8 mouse cellular contexts compared by ENCODE assay signal in genomic region chr6:72345633-72346032, GRCm38 (mm10). TPM values are rescaled to one million over a fixed set of nuclear protein-coding genes. Genes with fewer than 3 reads are reported as not detected.
DNase-seq lines count a peak whose midpoint lies in the region; ATAC-seq and TF ChIP-seq lines count a peak whose summit lies in the region.

No protein-coding gene starts in this region.

- no peak for DNase-seq in heart, embryonic 10.5 days (ENCODE audit: low spot score)
- no peak for DNase-seq in heart, adult 11 months
- DNase-seq in MEL (ENCODE audit: low read depth, low spot score) = peak; percentile 77
- DNase-seq in right cerebral cortex, postnatal 14 days = no peak
- no peak for DNase-seq in right cerebral cortex, adult 2 months (ENCODE audit: low spot score in 2 of 2)
- no peak for DNase-seq in right cerebral cortex, postnatal 36 days (ENCODE audit: low spot score in 2 of 2)

- 47% methylated on average over 6 of the region's 6 CpGs for WGBS in heart, embryonic 10.5 days
- 13% methylated on average over 6 of the region's 6 CpGs for WGBS in liver, embryonic 16.5 days (ENCODE audit: insufficient replicate concordance)

- TF ChIP-seq EP300 in MEL (IDR thresholded peaks at IDR 0.05; ENCODE audit: low read depth in 1 of 2, low read length in 2 of 2) = no peak

- peak overlapping the region; percentile 95 for H3K4me3 ChIP-seq in heart, embryonic 10.5 days
- H3K4me3 ChIP-seq in MEL (ENCODE audit: control insufficient read depth in 1 of 2, insufficient read depth in 1 of 2, low read depth in 2 of 2, low read length in 2 of 2) = peak overlapping the region; percentile 22 to 74; a peak in 3 of 4 replicates
- peak overlapping the region; percentile 92 for H3K4me3 ChIP-seq in liver, embryonic 16.5 days (ENCODE audit: low read depth, low read length)

- H3K4me1 ChIP-seq in heart, embryonic 10.5 days = peaks cover 37% of the 10 kb centered on the region
- peaks cover 16 to 23% of the 10 kb centered on the region in 2 experiments for H3K4me1 ChIP-seq in MEL (ENCODE audit: control insufficient read depth in 1 of 2, insufficient read depth in 2 of 2, low read length in 2 of 2)
- H3K4me1 ChIP-seq in liver, embryonic 16.5 days (ENCODE audit: control insufficient read depth, low read depth, low read length) = peaks cover 46% of the 10 kb centered on the region

- peak; percentile 34 for ATAC-seq in granulocyte monocyte progenitor cell, adult 5-6 weeks (replicated peaks; ENCODE audit: poor library complexity, severe bottlenecking)
- ATAC-seq in liver, embryonic 16.5 days (ENCODE audit: low read depth) = no peak

- H3K27me3 ChIP-seq in heart, embryonic 10.5 days (ENCODE audit: insufficient read depth, poor library complexity, severe bottlenecking) = no peaks in the 10 kb centered on the region
- no peaks in the 10 kb centered on the region for H3K27me3 ChIP-seq in MEL (ENCODE audit: control insufficient read depth in 1 of 2, insufficient read depth in 2 of 2, low read length in 2 of 2)
- H3K27me3 ChIP-seq in liver, embryonic 16.5 days (ENCODE audit: control insufficient read depth, insufficient read depth, low read depth, low read length) = no peaks in the 10 kb centered on the region

- no peaks in the 10 kb centered on the region for H3K9me3 ChIP-seq in heart, embryonic 10.5 days
- H3K9me3 ChIP-seq in MEL (replicated peaks; ENCODE audit: insufficient read depth, low read length) = no peaks in the 10 kb centered on the region
- H3K9me3 ChIP-seq in liver, embryonic 16.5 days (replicated peaks; ENCODE audit: control insufficient read depth, low read length) = no peaks in the 10 kb centered on the region

- H3K9ac ChIP-seq in MEL (ENCODE audit: control insufficient read depth, low read depth, low read length, poor library complexity, severe bottlenecking) = peak overlapping the region; percentile 99
- H3K9ac ChIP-seq in liver, embryonic 16.5 days (ENCODE audit: low read depth, low read length) = peak overlapping the region; percentile 95

- H3K4me2 ChIP-seq in liver, embryonic 16.5 days (ENCODE audit: low read depth, low read length) = peak overlapping the region; percentile 97

- peaks cover 55% of the 10 kb centered on the region for H3K79me2 ChIP-seq in MEL (ENCODE audit: control insufficient read depth, insufficient read depth, low read length, poor library complexity)

- H3K27ac ChIP-seq in heart, embryonic 10.5 days = peak overlapping the region; percentile 97
- H3K27ac ChIP-seq in MEL (ENCODE audit: control insufficient read depth, low read depth, low read length) = peak overlapping the region; percentile 97
- H3K27ac ChIP-seq in liver, embryonic 16.5 days (ENCODE audit: low read length) = peak overlapping the region; percentile 94

- no peak for TF ChIP-seq CTCF in MEL (IDR thresholded peaks at IDR 0.05 in 2 of 3, conservative IDR thresholded peaks at IDR 0.05 in 1 of 3; ENCODE audit: control insufficient read depth in 1 of 3, insufficient read depth in 1 of 3, low read depth in 2 of 3, low read length in 3 of 3, poor library complexity in 1 of 3, severe bottlenecking in 1 of 3)

- H3K36me3 ChIP-seq in heart, embryonic 10.5 days = peaks cover 39% of the 10 kb centered on the region
- H3K36me3 ChIP-seq in MEL (ENCODE audit: control insufficient read depth in 1 of 2, insufficient read depth in 2 of 2, low read length in 2 of 2) = peaks cover 0 to 31% of the 10 kb centered on the region in 2 experiments; a peak in 2 of 4 replicates
- peaks cover 7% of the 10 kb centered on the region for H3K36me3 ChIP-seq in liver, embryonic 16.5 days (ENCODE audit: control insufficient read depth, insufficient read depth)

- TF ChIP-seq RAD21 in MEL (IDR thresholded peaks at IDR 0.05; ENCODE audit: low read depth, low read length) = no peak

- no peak for TF ChIP-seq POLR2A in MEL (IDR thresholded peaks at IDR 0.05; ENCODE audit: control insufficient read depth in 1 of 2, insufficient read depth in 1 of 2, low read depth in 1 of 2, low read length in 2 of 2, poor library complexity in 1 of 2)

TF ChIP-seq in MEL, 35 proteins besides CTCF, POLR2A, EP300 and RAD21:
- TF ChIP-seq ZMIZ1 (IDR thresholded peaks at IDR 0.05; ENCODE audit: low read depth, low read length) (no peak), HCFC1 (IDR thresholded peaks at IDR 0.05; ENCODE audit: low read depth, low read length) (no peak), CHD1 (IDR thresholded peaks at IDR 0.05; ENCODE audit: low read depth, low read length) (no peak), ZKSCAN1 (IDR thresholded peaks at IDR 0.05; ENCODE audit: low read depth, low read length) (no peak), NRF1 (IDR thresholded peaks at IDR 0.05; ENCODE audit: insufficient read depth, low read depth, low read length, poor library complexity, severe bottlenecking) (no peak), POLR2AphosphoS2 (IDR thresholded peaks at IDR 0.05; ENCODE audit: low read length) (no peak), ZNF384 (IDR thresholded peaks at IDR 0.05; ENCODE audit: low read depth, low read length) (no peak), MAX (IDR thresholded peaks at IDR 0.05; ENCODE audit: low read length) (peak; percentile 71), NELFE (IDR thresholded peaks at IDR 0.05; ENCODE audit: low read depth, low read length) (no peak), MXI1 (IDR thresholded peaks at IDR 0.05; ENCODE audit: low read depth, low read length) (peak; percentile 44), JUND (IDR thresholded peaks at IDR 0.05; ENCODE audit: low read depth, low read length) (no peak), MYC (IDR thresholded peaks at IDR 0.05; ENCODE audit: low read depth, low read length) (peak; percentile 92), CHD2 (IDR thresholded peaks at IDR 0.05; ENCODE audit: low read length) (no peak), SIN3A (IDR thresholded peaks at IDR 0.05; ENCODE audit: low read length) (no peak; the same call in 1 of the 2 replicates), SMC3 (IDR thresholded peaks at IDR 0.05; ENCODE audit: low read depth, low read length) (no peak)

RNA-seq across cellular contexts. Expression of gene Usp39, which starts 0.6 kb away (rescaled TPM):
- polyA plus RNA-seq in heart, embryonic 10.5 days (2016; fragmentation: Nextera tagmentation; extraction: Ambion mirVana) = 43.5 and 53.9 TPM in 2 replicates
- total RNA-seq in MEL (2012; rRNA removed) = 106 and 113 TPM in 2 replicates
- polyA plus RNA-seq in MEL (2012; ENCODE audit: insufficient read depth in 1 of 2, insufficient read length in 2 of 2, low read depth in 1 of 2, low replicate concordance in 2 of 2, missing spikeins in 1 of 2) = 100 to 1,000 TPM in 1 of 2 experiments, not detected in 1; 103 TPM
- 37.8 and 71.8 TPM in 2 replicates for total RNA-seq in granulocyte monocyte progenitor cell, adult 5-6 weeks (2014; fragmentation: Nextera tagmentation)
- total RNA-seq in granulocyte monocyte progenitor cell, adult 5-6 weeks (2017) = 104 and 123 TPM in 2 replicates
- 32.6 and 33.2 TPM in 2 replicates for polyA plus RNA-seq in liver, embryonic 16.5 days (2015; fragmentation: Nextera tagmentation; extraction: Ambion mirVana)

RNA-seq across cellular contexts. Expression of gene 0610030E20Rik, which starts 1.5 kb away (rescaled TPM):
- 17.3 and 24.9 TPM in 2 replicates for polyA plus RNA-seq in heart, embryonic 10.5 days (2016; fragmentation: Nextera tagmentation; extraction: Ambion mirVana)
- total RNA-seq in MEL (2012; rRNA removed) = 13.8 and 14.2 TPM in 2 replicates
- 10 to 100 TPM in 1 of 2 experiments, not detected in 1; 28.5 TPM for polyA plus RNA-seq in MEL (2012; ENCODE audit: insufficient read depth in 1 of 2, insufficient read length in 2 of 2, low read depth in 1 of 2, low replicate concordance in 2 of 2, missing spikeins in 1 of 2)
- total RNA-seq in granulocyte monocyte progenitor cell, adult 5-6 weeks (2014; fragmentation: Nextera tagmentation) = 24.9 and 34.0 TPM in 2 replicates
- total RNA-seq in granulocyte monocyte progenitor cell, adult 5-6 weeks (2017) = 17.2 and 17.6 TPM in 2 replicates
- polyA plus RNA-seq in liver, embryonic 16.5 days (2015; fragmentation: Nextera tagmentation; extraction: Ambion mirVana) = 11.8 and 14.1 TPM in 2 replicates

RNA-seq across cellular contexts. Expression of gene Tmem150a, which starts 9.6 kb away (rescaled TPM):
- 15.7 and 24.9 TPM in 2 replicates for polyA plus RNA-seq in heart, embryonic 10.5 days (2016; fragmentation: Nextera tagmentation; extraction: Ambion mirVana)
- 0.15 and 0.16 TPM in 2 replicates for total RNA-seq in MEL (2012; rRNA removed)
- polyA plus RNA-seq in MEL (2012; ENCODE audit: insufficient read depth in 1 of 2, insufficient read length in 2 of 2, low read depth in 1 of 2, low replicate concordance in 2 of 2, missing spikeins in 1 of 2) = 1 to 10 TPM in 1 of 2 experiments, not detected in 1; 2.5 TPM
- 0.73 and 7.4 TPM in 2 replicates for total RNA-seq in granulocyte monocyte progenitor cell, adult 5-6 weeks (2014; fragmentation: Nextera tagmentation)
- 0.09 TPM in 1 of 2 replicates, not detected in the other for total RNA-seq in granulocyte monocyte progenitor cell, adult 5-6 weeks (2017)
- polyA plus RNA-seq in liver, embryonic 16.5 days (2015; fragmentation: Nextera tagmentation; extraction: Ambion mirVana) = 54.4 and 59.7 TPM in 2 replicates

RNA-seq across cellular contexts. Expression of gene Rnf181, which starts 21.1 kb away (rescaled TPM):
- 119 and 127 TPM in 2 replicates for polyA plus RNA-seq in heart, embryonic 10.5 days (2016; fragmentation: Nextera tagmentation; extraction: Ambion mirVana)
- total RNA-seq in MEL (2012; rRNA removed) = 47.2 and 50.7 TPM in 2 replicates
- polyA plus RNA-seq in MEL (2012; ENCODE audit: insufficient read depth in 1 of 2, insufficient read length in 2 of 2, low read depth in 1 of 2, low replicate concordance in 2 of 2, missing spikeins in 1 of 2) = 100 to 1,000 TPM; 107 to 268 TPM
- 81.5 and 83.1 TPM in 2 replicates for total RNA-seq in granulocyte monocyte progenitor cell, adult 5-6 weeks (2014; fragmentation: Nextera tagmentation)
- 48.6 and 54.3 TPM in 2 replicates for total RNA-seq in granulocyte monocyte progenitor cell, adult 5-6 weeks (2017)
- 86.5 and 91.9 TPM in 2 replicates for polyA plus RNA-seq in liver, embryonic 16.5 days (2015; fragmentation: Nextera tagmentation; extraction: Ambion mirVana)

RNA-seq across cellular contexts. Expression of gene Vamp5, which starts 34.6 kb away (rescaled TPM):
- 40.5 and 44.7 TPM in 2 replicates for polyA plus RNA-seq in heart, embryonic 10.5 days (2016; fragmentation: Nextera tagmentation; extraction: Ambion mirVana)
- 490 and 593 TPM in 2 replicates for total RNA-seq in MEL (2012; rRNA removed)
- polyA plus RNA-seq in MEL (2012; ENCODE audit: insufficient read depth in 1 of 2, insufficient read length in 2 of 2, low read depth in 1 of 2, low replicate concordance in 2 of 2, missing spikeins in 1 of 2) = 100 to 1,000 TPM in 1 of 2 experiments, not detected in 1; 465 TPM
- total RNA-seq in granulocyte monocyte progenitor cell, adult 5-6 weeks (2014; fragmentation: Nextera tagmentation) = 12.4 and 43.7 TPM in 2 replicates
- 8.6 and 16.5 TPM in 2 replicates for total RNA-seq in granulocyte monocyte progenitor cell, adult 5-6 weeks (2017)
- polyA plus RNA-seq in liver, embryonic 16.5 days (2015; fragmentation: Nextera tagmentation; extraction: Ambion mirVana) = 54.9 and 62.8 TPM in 2 replicates
